Mouse (Mus musculus): ENCODE results near the gene Pgpep1l.

The Pgpep1l gene

DNA sequence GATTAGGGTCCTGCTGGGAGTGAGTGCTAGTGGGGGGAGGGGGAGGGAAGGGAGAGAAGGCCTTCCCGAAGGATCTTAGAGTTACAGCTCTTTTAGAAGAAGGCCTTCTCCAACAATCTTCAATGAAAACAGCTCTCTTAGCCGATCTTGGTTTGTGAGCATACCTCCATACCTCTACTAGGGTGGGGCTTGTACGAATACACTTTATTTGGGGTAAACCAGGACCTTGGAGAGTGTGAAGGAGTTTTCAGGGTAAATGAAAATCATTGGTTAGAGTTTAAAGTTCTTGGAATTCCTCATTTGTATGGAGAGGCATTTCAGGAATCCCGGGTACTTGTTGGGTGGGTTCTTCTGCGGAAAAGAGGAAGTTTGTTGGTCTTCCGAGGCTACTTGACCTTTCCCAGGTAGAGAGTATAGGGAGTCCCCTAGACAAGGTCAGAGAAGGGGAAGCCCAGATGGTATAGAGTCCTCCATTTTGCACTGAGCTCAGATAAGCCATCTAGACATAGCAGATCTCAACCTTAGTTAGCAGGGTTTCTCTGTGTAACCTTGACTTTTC lies 4.4 kb downstream of the Pgpep1l start:
- DNase-seq (ENCODE audit: low spot score): no peak

DNA sequence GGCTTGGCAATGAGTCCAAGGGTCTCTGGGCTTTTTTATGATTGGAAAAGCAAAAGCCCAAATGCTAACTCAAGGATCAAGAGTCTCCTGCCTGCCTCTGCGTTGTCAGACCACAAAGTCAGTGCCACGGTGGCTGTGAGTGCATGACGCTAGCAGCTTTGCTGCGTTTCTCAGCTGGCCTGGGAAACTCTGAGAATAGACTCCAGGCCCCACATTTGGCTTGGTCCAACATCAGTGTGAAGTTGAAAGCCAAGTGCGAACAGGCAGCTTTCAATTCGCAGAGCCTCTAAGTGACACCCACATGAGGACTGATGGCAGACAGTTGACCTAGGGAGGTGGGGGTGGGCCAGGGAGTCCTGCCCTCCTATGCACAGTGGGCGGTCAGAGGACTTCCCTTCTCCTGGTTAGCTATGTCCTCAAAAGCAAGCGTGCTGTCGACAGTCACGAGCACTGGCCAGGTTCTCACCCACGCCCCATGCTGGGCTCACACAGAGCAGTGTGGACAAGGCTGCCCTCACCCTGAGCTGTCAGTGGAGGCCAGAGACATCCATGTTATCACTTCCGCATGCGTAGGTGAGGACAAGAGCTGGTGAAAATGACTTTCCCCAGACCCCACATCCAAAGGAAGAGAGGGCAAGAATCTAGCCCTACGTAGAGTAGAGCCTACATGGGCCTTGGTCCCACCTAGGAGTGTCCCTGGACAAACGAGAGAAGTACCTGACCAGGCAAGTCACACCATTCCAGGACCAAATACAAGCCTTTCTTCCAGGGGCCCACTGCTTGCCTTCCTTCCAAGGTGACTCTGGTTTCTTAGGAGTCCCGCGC lies 5.5 kb downstream of the Pgpep1l start:
- DNase-seq (ENCODE audit: low spot score): no peak

DNA sequence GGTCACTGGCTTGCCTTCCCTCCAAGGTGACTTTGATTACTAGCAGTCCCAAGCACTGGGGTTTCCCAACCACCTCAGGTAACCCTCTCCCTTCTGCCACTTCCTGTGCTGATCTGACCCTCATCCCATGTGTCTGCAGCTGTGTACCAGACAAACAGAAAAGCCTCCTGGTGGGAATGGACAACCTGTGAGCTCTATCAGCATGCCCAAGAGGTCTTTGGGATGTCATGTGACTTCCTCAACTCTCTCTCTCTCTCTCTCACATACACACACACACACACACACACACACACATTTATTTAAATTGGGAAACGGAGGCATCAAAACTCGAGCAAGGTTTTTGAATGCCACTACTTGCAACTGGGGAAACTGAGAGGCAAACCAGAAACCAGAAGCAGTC lies 6.3 kb downstream of the Pgpep1l start:
- no peak for DNase-seq (ENCODE audit: low spot score)

DNA sequence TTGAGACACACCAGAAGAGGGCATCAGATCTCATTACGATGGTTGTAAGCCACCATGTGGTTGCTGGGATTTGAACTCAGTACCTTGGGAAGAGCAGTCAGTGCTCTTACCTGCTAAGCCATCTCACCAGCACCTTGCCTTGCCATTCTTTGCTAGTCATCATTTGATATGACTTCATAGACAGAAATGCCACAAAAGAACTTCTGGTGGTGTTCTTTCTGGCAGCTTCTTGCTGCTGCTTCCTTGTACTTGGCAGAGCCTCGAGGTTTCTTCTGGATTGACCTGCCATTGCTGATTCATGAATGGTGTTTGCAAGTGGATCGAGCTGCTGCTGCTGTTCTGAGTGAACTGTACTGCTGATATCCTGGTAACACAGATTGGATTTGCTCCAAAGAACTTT lies 13.1 kb downstream of the Pgpep1l start:
- DNase-seq (ENCODE audit: low spot score): no peak

DNA sequence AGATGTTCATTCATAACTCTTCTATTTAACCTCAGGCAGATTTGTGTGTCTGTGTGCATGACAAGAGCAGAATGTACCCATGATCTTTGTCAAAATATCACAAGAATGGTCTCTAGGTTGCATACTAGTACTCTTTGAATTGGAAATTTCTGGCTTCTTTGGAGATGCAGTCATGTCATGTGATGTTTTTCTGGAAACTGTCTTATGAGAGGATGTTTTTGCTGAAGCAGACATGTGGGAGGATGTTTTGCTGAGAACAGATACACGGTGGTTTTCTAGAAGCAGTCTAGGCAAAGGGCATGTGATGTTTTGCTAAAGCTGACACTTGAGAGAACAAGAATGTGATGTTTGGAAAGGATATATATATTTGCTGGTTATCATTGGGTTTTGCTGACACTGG lies 13.6 kb downstream of the Pgpep1l start:
- DNase-seq (ENCODE audit: low spot score): peak; percentile 87

DNA sequence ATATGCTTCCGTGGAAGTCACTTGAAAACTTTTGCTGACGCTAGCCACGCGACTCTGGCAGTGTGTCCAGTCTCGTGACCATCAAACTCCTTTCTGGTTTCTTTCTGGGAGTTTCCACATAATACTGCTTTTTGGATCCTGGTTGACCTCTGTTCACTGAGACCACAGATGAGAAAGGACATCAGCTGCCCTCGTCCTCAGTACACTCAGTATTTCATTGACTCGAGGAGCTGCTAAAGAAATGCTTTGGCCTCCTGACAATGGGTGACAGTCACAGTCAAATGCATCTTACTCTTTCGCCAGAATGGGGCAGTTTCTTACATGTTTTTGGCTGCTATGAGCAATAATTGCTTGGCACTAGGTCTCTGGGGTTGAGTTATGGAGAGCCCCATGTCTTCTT lies 17.8 kb downstream of the Pgpep1l start:
- DNase-seq (ENCODE audit: low spot score): no peak

DNA sequence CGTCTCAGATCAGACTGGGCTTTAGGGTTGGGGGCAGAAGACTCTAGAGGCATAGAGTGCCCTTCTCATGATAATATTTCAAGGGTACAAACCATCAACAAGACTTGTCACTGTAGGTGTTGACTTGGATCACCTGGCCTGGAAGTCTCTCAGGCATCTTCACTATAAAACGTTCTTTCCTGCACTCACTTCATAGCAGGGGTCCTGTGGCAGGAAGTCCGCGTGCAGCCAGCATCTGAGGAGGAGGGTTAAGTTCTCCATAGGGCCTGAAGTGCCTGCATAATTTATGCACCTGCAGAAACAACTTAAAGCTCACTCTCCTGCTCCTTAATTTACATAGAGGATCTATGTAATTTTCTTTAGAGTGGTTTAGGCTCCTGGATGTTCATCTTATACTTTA lies 18.4 kb downstream of the Pgpep1l start:
- no peak for DNase-seq (ENCODE audit: low spot score)

DNA sequence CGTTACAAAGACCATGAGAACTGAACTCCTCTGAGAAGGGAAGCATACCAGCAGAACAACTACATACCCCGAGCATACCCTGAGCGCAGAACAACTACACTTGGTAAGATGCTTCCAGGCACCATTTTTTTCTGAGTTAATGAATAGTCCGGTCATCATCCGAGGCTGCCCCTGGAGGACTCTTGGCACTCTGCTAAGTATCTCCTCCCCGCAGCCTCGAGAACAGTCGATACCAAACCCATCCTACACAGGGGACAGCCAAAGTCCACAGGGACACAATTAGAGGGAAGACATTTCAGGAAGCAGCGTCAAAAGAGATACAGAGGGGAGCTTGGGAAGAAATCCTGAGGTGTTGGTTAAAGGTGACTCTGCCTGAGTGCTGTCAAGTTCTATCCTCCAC lies 22.8 kb downstream of the Pgpep1l start:
- DNase-seq (ENCODE audit: low spot score): no peak

DNA sequence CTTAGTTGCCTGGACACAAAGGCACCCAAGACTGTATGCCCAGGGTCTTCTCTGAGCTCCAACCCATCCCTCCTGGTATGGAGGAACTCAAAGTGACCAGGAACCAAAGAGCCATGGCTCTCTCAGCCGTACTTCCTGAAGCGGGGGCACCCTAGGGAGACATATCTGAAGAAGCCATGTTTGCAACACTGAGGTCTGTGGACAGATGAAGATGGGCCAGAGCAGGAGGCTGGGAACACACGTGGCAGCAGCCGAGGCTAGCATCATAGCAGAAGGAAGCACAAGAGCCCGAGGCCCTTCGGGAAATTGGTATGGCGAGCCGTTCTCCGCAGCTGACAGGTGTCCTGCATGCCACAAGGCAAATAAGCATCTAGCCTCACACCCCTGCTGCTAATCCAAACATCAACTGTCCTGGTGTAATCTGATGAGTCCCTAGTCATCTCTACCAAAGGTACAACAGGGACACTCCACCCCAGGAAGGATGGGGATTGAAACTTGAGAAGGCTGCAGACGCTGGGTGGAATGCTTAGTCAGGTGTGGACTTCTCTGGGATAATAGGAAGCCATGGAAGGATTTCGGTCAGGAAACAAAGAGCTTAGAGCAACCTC lies 24.7 kb downstream of the Pgpep1l start:
- DNase-seq (ENCODE audit: low spot score): no peak

DNA sequence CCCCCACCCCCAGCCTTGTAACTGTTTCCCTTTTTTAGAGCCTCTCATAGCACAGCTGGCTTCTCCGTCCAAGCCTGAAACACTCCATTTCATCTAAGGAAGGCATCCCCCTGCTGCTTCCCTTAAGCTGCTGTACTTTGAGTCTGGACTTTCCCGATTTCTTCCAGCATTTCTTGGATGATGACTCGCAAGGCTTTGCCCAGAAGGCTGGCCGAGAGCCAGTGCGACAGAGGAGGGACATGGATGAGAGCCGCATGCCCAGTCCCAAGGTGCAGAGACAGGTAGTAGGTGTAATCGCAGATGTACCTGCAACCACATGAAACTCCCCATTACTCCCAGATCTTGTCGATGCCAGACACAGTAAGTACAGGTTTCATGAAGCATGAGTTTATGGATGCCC lies 27.2 kb downstream of the Pgpep1l start:
- DNase-seq (ENCODE audit: low spot score): no peak

DNA sequence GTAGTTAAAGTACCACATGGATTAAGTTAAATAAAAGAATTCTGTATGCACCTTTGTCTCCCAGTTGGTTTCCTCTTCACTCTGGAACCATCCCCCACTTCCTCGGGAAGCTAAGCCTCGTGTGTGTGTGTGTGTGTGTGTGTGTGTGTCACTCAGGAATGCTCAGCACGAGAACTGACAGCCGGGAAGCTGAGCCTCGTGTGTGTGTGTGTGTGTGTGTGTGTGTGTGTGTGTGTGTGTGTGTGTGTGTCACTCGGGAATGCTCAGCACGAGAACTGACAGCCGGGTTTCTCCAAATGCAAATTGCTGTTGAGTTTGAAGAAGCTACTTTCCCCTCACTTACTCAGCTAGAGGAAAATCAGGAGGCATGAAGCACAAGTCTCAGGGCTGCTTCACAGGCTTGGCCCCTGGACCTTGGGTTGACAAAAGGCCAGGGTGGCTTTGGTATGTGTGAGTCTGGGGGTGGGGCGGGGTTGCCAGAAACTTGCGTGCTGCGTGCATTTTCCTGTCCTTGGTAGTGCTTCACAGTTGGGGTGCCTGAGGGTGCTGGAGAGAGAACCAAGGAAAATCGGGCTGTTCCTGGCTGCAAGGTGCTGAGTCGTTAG lies 30.3 kb downstream of the Pgpep1l start:
- DNase-seq (ENCODE audit: low spot score): no peak

DNA sequence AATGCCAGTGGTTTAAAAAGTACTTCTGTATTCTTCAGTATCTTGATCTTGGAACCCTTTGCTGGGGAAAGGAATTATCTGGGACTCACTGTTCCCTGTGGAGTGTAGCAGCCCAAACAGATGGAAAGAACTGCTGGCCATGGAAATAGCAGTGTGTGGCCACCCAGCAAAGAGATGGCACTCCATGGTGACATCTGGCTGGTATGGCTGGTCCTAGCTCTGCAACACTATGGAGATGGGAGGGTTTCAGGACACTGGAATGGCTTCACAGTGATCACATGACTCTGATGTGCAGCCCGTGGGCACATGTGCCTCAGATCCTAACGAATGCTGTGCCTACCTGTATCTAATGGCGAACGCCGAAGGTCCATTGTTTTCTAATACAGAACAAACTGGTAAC lies 31.5 kb downstream of the Pgpep1l start:
- no peak for DNase-seq (ENCODE audit: low spot score)

DNA sequence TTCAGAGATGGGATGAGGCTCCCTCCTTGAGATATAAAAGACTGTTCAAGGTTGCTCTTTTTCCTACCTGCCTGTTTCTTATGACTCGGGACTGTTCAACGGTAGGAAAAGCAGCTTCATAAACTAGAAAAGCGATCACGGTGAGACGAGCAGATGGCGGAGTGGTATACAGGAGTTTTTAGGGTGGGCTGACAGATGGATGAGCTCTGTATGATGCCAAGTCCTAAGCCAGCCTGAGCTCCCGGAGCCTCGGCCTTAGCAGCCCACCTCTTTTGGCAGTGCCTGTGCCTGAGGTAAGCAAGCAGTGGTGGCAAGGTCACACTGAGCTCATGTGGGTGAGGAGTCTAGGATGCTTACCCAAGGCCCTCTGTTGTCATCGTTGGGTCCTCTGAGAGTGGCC lies 33.2 kb downstream of the Pgpep1l start:
- no peak for DNase-seq (ENCODE audit: low spot score)

DNA sequence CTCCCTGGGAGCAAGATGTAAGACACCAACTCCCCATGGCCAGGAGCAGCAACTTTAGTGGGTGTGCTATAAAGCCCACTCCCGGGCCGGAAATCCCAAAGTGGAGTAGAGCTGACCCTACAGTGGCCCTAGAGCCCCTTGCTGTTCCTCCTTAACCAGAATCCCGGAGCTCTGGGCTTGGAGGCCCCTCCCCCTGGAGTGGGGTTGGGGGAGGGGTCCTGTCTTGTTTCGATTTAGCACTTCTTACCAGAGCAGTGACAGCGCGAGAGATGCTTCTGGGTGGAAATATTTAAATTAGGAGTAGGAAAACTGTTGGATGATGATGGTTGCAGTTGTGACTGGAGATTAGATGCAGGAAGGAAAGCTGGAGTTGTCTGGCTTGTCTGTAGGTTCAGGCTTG lies 35.5 kb downstream of the Pgpep1l start:
- no peak for DNase-seq (ENCODE audit: low spot score)

DNA sequence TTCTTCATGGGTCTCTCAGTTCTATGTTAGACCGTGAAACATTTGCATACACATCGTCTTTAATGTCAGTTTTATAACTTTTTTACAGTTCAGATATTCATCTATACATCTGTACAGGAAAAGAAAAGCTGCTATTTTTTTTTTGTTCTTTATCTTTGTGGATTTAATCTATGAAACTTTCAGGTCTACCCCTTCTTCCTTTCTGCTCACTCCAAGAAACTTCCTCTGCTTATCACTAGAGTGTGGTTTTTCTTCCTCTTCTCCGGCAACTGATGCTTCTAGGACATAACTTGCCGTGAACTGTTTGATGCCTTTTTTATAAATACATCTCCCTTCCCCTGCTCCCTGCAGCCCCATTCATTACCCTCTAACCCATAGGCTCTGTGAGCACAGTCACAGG lies 36.4 kb downstream of the Pgpep1l start:
- DNase-seq (ENCODE audit: low spot score): no peak

DNA sequence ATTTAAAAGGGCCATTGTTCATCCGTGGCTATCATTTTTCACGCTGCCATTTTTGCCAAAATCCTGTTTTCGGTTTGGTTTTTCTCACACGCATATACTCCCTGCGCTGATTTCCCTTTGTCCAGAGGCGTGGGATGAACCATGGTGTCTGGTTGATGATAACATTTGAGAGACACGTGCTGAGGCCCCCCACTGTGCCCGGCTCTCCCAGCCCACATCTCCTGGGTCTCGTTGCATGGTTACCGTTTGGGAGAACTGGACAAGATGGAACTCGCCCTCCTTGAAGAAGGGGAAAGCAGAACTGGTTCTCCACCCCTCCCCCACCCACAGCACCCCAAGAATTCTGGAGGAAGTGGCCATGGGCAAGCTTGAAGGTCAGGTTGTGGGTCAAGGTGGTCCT lies 37.0 kb downstream of the Pgpep1l start:
- no peak for DNase-seq (ENCODE audit: low spot score)

DNA sequence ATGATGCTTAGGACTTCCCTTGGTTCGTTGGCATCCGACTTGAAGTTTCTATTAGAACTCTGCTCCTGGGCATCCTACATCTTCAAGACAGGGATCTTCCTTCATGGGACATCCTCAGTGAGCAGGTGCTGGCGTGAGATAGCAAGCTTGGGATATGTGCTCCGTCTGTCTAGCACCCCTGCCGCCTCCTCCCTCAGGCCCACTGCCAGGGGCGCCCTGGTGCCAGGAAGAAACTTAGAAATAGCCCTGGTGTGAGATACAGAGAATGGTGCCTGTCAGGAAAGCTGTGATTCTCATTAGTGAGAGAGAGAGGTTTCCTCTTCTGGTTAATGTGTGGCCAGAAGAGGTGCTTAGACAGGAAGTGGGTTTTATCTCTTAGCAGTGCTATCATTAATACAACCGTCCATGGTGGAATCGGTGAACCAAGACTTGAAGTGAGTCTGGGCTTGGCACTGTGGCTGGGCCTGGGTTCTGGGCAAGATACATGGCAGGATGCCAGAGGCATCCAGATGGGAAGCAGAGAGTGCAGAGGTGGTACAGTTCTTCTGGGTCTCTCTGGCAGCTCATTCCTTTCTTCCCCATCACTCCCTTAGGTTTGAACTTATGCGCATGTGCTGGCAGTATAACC lies 38.5 kb downstream of the Pgpep1l start:
- DNase-seq (ENCODE audit: low spot score): peak; percentile 16

DNA sequence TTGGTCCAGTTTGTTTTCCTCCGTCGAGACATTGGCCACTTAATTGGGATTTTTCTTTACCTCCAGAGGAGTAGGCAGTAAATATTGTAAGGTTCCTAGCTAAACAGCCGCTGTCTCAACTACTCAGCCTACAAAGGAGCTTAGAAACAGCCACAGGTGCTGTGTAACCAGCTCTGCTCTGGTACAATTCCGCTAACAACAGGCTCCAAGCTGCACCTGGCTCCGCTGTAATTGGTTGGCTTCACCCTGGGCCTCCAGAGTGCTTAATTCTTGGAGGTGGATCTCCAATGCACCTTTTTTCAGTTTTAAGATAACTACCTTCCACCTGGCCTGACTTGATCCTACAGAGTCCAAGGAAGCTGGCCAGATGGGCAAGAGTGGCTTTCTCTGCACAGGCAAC lies 40.0 kb downstream of the Pgpep1l start:
- no peak for DNase-seq (ENCODE audit: low spot score)

DNA sequence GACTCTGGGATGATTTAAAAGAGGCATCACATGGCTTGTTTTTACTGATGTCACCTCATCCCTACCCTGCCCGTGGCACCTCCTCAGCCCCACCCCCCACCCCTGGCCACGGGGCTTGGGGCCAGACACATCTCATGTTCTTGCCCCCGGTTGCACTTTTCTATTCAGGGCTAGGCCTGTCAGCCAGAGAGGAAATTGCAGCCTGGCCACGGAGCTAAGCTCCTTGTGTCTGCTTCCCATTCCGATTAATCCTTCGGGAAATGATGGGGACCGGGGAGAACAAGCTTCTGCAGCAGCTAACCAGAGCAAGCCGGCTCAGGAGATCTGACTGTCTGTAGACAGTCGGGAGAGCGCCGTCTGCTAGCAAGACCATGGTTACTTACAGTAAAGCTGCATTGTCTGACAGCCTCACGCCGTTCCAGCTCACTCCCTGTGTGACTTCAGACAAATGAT lies 40.7 kb downstream of the Pgpep1l start:
- DNase-seq (ENCODE audit: low spot score): no peak

DNA sequence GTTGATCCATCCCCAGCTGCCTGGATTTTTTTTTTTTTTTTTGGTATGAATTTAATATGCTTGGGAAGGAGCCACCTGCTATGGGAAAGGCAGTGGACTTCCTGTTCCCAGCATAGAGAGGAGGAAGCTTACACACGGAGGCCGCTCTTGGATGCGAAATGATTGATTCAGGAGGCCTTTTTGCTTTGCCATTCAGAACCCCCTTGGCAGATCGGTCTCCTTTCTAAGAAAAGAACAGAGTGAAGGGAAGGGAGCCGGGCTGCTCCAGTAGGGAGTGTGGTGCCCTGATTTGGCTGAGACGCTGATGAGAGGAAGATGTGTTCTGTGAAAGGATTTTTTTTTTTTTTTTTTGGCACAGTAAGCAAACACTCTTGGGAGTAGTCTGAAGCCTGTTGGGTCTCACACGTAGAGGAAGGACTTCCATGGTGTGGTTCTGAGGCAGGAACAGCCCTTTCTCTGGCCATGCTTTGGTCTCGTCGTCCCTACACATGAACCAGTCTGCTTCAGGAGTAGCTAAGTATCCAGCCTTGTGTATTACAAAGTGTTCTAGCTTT lies 42.3 kb downstream of the Pgpep1l start:
- DNase-seq (ENCODE audit: low spot score): no peak

DNA sequence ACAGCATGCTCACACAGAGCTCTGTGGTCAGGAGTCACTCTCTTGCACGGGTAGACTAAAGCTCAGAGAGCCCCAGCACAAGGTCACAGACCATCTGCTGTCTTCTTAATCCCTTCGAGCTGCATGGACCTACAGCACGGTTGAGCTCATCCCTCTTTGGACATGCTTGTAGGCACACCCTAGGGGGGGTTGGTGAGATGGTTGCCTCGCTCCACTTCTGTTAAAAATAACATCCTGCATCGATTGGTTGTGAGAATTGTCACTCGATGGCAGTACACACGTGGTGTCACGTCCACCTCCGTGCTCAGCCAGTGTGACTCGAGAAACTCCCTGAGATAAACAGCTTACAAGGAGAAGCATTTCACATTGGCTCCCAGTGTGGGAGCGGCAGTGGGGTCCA lies 45.2 kb downstream of the Pgpep1l start:
- DNase-seq (ENCODE audit: low spot score): no peak

DNA sequence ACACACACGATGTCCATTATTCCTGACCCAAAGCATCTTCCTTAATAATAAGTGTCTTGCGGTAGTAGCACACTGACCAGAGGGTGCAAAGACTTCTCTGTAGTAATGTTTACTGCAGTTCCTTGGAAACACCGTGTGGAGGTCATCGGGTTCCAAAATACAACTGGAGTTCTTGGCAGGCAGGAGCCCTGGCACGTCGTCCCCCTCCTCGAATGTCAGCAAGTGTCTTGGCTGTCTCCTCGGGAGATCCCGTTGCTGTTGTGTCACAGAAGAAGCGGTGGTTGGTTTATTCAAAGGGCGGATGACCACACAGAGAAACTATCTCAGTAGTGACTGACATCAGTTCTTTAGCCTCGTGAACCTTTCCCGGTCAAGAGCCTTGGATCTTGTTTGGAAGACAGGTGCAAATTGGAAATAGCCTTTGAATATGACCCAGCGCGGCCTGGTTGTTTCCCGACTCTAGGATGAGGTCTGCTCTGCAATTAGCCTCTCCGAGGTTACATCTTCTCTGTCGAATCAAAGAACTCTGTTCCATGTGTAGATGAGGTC lies 48.4 kb downstream of the Pgpep1l start:
- no peak for DNase-seq (ENCODE audit: low spot score)
